Mouse (Mus musculus): Measurements from ENCODE around the gene Tbx6. TPM values are rescaled to one million over a fixed set of nuclear protein-coding genes. Genes with fewer than 3 reads are reported as not detected.

Gene Tbx6
- total RNA-seq (2021) = under 1 TPM; 0.54 to 0.68 TPM

GRCm38 (mm10) chr7:126780971-126781635 lies at the start of gene Tbx6:
Gene Tbx6, plus strand, starts transcription at chr7:126781483.
- intact Hi-C loops (cut with DNase I) = loop anchor here (1.0 kb wide), 1 partner anchor 11 kb away; the partner anchor contains the start of gene Ppp4c
- DNase-seq (ENCODE audit: low spot score in 2 of 2) = no peak

- intact Hi-C loops (cut with DNase I) = no loop called here
These were observed 45.2 kb upstream of the Tbx6 start for GRCm38 (mm10) chr7:126736122-126736521.

GRCm38 (mm10) chr7:126739551-126739950 lies 41.7 kb upstream of the Tbx6 start:
- intact Hi-C loops (cut with DNase I) = no loop called here
- peak; percentile 74 to 83 for DNase-seq (ENCODE audit: low spot score in 2 of 2)

More at GRCm38 (mm10) chr7:126736122-126736521, 45.2 kb upstream of the Tbx6 start:
- no peak for DNase-seq (ENCODE audit: low spot score in 2 of 2)

GRCm38 (mm10) chr7:126740132-126740735 lies 41.0 kb upstream of the Tbx6 start:
- intact Hi-C loops (cut with DNase I) = loop anchor here (5.0 kb wide), 1 partner anchor 33 kb away; the partner anchor contains the start of gene Coro1a
- no peak for DNase-seq (ENCODE audit: low spot score in 2 of 2)

GRCm38 (mm10) chr7:126740977-126741376 lies 40.3 kb upstream of the Tbx6 start:
- no peak for DNase-seq (ENCODE audit: low spot score in 2 of 2)
- intact Hi-C loops (cut with DNase I) = loop anchor here (5.0 kb wide), 1 partner anchor 34 kb away; the partner anchor contains the start of gene Coro1a

- intact Hi-C loops (cut with DNase I) = loop anchor here (5.0 kb wide), 1 partner anchor 34 kb away; the partner anchor contains the start of gene Coro1a
- no peak for DNase-seq (ENCODE audit: low spot score in 2 of 2)
These were observed 39.8 kb upstream of the Tbx6 start for GRCm38 (mm10) chr7:126741452-126741851.

GRCm38 (mm10) chr7:126741964-126742482 lies 39.3 kb upstream of the Tbx6 start:
- intact Hi-C loops (cut with DNase I) = loop anchor here (5.0 kb wide), 1 partner anchor 35 kb away; the partner anchor contains the start of gene Coro1a
- DNase-seq (ENCODE audit: low spot score in 2 of 2) = no peak

- intact Hi-C loops (cut with DNase I) = no loop called here
- no peak for DNase-seq (ENCODE audit: low spot score in 2 of 2)
These were observed 35.2 kb upstream of the Tbx6 start for GRCm38 (mm10) chr7:126746066-126746465.

GRCm38 (mm10) chr7:126746798-126747197 lies 34.5 kb upstream of the Tbx6 start:
- DNase-seq (ENCODE audit: low spot score in 2 of 2) = no peak
- intact Hi-C loops (cut with DNase I) = no loop called here

GRCm38 (mm10) chr7:126748824-126749223 lies 32.5 kb upstream of the Tbx6 start:
- intact Hi-C loops (cut with DNase I) = no loop called here
- DNase-seq (ENCODE audit: low spot score in 2 of 2) = no peak

GRCm38 (mm10) chr7:126749582-126750343 lies 31.5 kb upstream of the Tbx6 start:
- no peak for DNase-seq (ENCODE audit: low spot score in 2 of 2)
- intact Hi-C loops (cut with DNase I) = no loop called here

- DNase-seq (ENCODE audit: low spot score in 2 of 2) = peak; percentile 71 to 72
- intact Hi-C loops (cut with DNase I) = no loop called here
These were observed 26.4 kb upstream of the Tbx6 start for GRCm38 (mm10) chr7:126754866-126755265.

GRCm38 (mm10) chr7:126758539-126758938 lies 22.7 kb upstream of the Tbx6 start:
- no peak for DNase-seq (ENCODE audit: low spot score in 2 of 2)
- intact Hi-C loops (cut with DNase I) = no loop called here

- peak; percentile 86 to 87 for DNase-seq (ENCODE audit: low spot score in 2 of 2)
- intact Hi-C loops (cut with DNase I) = no loop called here
These were observed 22.1 kb upstream of the Tbx6 start, which contains the start of gene Mapk3 for GRCm38 (mm10) chr7:126759050-126759671. Gene Mapk3, plus strand, starts transcription at chr7:126759601.

- intact Hi-C loops (cut with DNase I) = loop anchor here (2.0 to 5.0 kb wide), 2 partner anchors 17 to 58 kb away; partner anchors contain the start of gene Ypel3
- DNase-seq (ENCODE audit: low spot score in 2 of 2) = no peak
These were observed 21.5 kb upstream of the Tbx6 start for GRCm38 (mm10) chr7:126759672-126760390.

- DNase-seq (ENCODE audit: low spot score in 2 of 2) = no peak
- intact Hi-C loops (cut with DNase I) = loop anchor here (2.0 to 5.0 kb wide), 2 partner anchors 16 to 58 kb away; partner anchors contain the start of gene Ypel3
These were observed 20.9 kb upstream of the Tbx6 start for GRCm38 (mm10) chr7:126760391-126760802.

GRCm38 (mm10) chr7:126760956-126761355 lies 20.3 kb upstream of the Tbx6 start:
- no peak for DNase-seq (ENCODE audit: low spot score in 2 of 2)
- intact Hi-C loops (cut with DNase I) = loop anchor here (2.0 to 5.0 kb wide), 2 partner anchors 16 to 59 kb away; partner anchors contain the start of gene Ypel3

GRCm38 (mm10) chr7:126761529-126762067 lies 19.7 kb upstream of the Tbx6 start:
- intact Hi-C loops (cut with DNase I) = loop anchor here (2.0 to 5.0 kb wide), 3 partner anchors 15 to 59 kb away; partner anchors contain the start of gene Ypel3
- no peak for DNase-seq (ENCODE audit: low spot score in 2 of 2)
